Mouse (Mus musculus): ENCODE data around the gene Myl9. TPM values are rescaled to one million over a fixed set of nuclear protein-coding genes. Genes with fewer than 3 reads are reported as not detected.
"Not testable (repeated sequence)": the region's sequence is repeated elsewhere in the genome, so short reads cannot be mapped to it uniquely, and the experiment has no call there.

Myl9 gene
- polyA plus RNA-seq, 1 experiment, result 35.0 TPM

DNA sequence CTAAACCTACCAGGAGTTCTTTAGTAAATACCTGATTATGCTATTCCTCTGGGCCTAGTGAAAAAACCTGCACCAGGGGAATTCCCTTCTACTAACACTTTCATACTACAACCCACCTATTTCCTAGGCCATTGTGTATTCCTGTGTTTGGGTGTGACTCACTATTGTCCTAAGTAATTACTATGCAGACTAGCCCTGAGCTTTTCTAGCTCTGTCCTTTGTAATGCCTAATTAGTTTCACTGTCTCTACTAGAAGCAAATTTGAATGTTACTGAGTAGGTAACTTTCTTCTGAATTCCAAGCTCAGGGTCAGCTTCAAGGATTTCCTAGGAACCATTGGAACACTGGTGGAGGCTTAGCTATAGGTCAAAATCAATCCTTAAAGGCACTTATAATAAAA is 11.1 kb downstream of the Myl9 start:
- not testable (repeated sequence) for H3K27ac ChIP-seq (replicated peaks; ENCODE audit: low read depth, low read length); H3K4me1 ChIP-seq (ENCODE audit: control insufficient read depth, insufficient read depth, insufficient read length, low read length); H3K4me3 ChIP-seq (ENCODE audit: insufficient read depth, low read depth, low read length)

DNA sequence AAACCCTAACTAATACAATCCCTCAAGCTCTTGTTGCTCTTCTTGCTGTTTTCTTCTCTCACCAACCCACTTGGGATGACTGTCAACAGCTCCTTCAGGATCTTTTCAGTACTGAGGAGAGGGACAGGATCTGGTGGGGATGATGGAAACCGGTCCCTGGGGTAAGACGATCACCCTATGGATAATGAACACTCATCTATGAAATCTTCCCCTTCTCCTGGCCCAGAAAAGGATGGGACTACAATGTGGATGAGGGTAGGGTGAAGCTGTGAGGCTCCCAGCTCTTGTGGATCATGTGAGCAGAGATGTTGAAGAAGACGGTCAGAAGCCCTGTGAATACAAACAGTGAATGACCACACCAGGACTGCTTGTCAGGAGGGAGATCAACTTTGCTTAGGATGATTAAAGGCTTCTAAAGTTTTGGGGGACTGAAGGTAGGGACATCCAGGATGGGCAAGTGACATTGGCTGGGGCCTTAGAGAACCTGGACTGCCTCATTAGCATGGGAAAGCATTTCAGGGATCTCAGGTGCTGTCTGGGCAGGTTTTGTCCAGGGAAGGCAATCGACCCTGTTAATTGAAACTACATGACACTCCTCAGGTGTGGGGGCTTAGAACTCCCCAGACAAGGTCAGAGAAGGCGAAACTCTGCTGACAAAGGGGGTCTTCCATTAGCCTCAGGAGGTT is 12.0 kb downstream of the Myl9 start:
- 0 out of 2 replicates have a peak, but pooled peaks cover 2% of the 10 kb centered on the region for H3K4me1 ChIP-seq (ENCODE audit: control insufficient read depth, insufficient read depth, insufficient read length, low read length)
- no peak overlapping the region for H3K27ac ChIP-seq (replicated peaks; ENCODE audit: low read depth, low read length)
- no peak overlapping the region for H3K4me3 ChIP-seq (ENCODE audit: insufficient read depth, low read depth, low read length)

DNA sequence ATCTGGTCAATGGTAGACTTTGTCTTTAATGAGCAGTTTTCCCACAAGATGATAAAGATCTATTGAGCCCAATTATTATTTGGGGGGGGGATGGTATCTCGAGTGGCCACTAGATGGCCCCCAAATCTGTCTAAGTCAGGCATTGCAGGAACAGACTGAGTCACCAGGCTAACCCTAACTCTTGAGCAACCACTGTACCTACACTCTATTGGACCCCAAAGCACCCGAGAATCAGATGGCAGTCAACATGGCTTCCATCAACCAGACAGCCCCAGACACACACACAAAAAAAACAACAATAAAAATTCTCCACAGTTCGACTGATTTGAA is 12.5 kb downstream of the Myl9 start:
- H3K4me1 ChIP-seq (ENCODE audit: control insufficient read depth, insufficient read depth, insufficient read length, low read length), result 0 out of 2 replicates have a peak, but pooled peaks cover 2% of the 10 kb centered on the region
- no peak overlapping the region for H3K27ac ChIP-seq (replicated peaks; ENCODE audit: low read depth, low read length)
- H3K4me3 ChIP-seq (ENCODE audit: insufficient read depth, low read depth, low read length), result no peak overlapping the region

DNA sequence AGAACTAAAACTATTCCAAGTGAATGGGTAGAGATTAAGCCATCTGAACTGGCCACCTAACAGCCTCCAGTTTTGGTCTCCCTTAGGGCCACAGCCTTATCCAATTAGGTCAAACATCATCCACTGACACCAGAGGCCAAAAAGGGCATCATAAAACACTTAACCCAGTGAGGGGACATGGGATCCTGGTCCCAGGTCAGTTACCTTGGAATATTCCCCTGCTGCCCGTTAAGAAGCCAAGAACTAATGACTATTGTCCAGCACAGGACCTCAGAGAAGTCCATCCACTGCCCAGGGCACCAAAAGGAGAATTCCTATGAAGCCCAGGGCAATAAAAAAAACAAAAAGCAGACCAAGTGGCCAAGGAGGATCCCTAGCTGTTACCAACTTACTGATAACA is 13.6 kb downstream of the Myl9 start:
- H3K4me3 ChIP-seq (ENCODE audit: insufficient read depth, low read depth, low read length), result no peak overlapping the region
- H3K27ac ChIP-seq (replicated peaks; ENCODE audit: low read depth, low read length), result no peak overlapping the region
- H3K4me1 ChIP-seq (ENCODE audit: control insufficient read depth, insufficient read depth, insufficient read length, low read length), result 0 out of 2 replicates have a peak, but pooled peaks cover 2% of the 10 kb centered on the region

DNA sequence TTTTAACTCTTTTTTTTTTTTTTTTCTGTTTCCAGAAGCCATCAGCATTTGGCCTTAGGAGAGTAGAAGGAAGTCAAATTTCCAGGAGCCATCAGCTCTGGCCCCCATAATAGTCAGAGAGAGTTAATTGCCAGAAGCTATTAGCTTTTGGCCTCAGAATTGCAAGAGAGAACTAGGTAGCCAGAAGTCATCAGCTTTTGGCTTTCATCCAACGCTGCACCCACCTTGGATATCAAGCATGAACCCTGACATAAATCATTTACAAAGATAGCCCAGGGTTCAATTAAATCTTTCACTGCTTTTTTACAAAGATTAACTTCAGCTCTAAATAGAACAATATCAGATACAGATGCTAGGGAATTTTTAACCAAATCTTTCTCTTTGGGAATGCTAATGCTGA is 23.3 kb downstream of the Myl9 start:
- Histone ChIP-seq H3K4me3 (ENCODE audit: insufficient read depth, low read depth, low read length) (no peak overlapping the region), H3K4me1 (ENCODE audit: control insufficient read depth, insufficient read depth, insufficient read length, low read length) (no peaks in the 10 kb centered on the region), H3K27ac (replicated peaks; ENCODE audit: low read depth, low read length) (no peak overlapping the region)

DNA sequence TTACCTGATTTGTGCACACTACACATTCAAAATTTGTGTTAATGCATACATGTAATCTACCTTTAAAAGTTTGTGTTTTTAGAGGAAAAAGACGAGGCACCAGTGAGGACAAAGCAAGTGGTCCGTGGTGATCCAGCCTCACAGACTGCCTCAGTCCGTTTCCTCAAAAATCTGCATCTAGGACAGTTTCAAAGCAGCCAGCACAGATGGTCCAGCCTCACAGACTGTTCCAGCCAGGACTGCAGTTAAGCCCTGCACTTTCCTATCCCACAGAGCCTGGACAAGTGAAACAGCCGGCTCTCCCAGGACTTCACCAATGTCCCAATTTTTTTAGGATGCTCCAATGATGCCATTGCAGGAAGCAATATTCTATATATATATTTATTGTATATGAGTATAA is 25.8 kb downstream of the Myl9 start:
- Histone ChIP-seq H3K4me1 (ENCODE audit: control insufficient read depth, insufficient read depth, insufficient read length, low read length) (no peaks in the 10 kb centered on the region), H3K27ac (replicated peaks; ENCODE audit: low read depth, low read length) (no peak overlapping the region), H3K4me3 (ENCODE audit: insufficient read depth, low read depth, low read length) (no peak overlapping the region)

DNA sequence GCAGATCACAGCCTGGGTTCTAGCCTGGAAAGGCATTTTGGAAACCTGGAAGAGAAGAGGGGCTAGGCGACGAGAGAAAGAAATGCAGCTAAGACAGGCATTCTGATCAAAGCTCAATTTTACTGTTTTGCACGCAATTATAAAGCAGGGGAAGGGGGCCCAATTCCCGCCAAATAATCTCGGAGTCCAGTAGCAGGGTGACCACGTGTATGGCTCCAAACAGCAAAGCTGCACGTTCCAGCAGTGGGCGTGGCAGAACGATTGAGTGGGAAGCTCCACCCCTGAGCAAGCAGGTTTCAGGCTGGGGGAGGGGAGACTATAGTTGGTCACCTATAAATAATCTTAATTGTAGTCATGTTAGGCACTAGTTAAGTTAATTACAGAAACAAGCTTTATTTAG is 26.9 kb downstream of the Myl9 start:
- H3K4me1 ChIP-seq (ENCODE audit: control insufficient read depth, insufficient read depth, insufficient read length, low read length); H3K27ac ChIP-seq (replicated peaks; ENCODE audit: low read depth, low read length); H3K4me3 ChIP-seq (ENCODE audit: insufficient read depth, low read depth, low read length): not testable (repeated sequence)

DNA sequence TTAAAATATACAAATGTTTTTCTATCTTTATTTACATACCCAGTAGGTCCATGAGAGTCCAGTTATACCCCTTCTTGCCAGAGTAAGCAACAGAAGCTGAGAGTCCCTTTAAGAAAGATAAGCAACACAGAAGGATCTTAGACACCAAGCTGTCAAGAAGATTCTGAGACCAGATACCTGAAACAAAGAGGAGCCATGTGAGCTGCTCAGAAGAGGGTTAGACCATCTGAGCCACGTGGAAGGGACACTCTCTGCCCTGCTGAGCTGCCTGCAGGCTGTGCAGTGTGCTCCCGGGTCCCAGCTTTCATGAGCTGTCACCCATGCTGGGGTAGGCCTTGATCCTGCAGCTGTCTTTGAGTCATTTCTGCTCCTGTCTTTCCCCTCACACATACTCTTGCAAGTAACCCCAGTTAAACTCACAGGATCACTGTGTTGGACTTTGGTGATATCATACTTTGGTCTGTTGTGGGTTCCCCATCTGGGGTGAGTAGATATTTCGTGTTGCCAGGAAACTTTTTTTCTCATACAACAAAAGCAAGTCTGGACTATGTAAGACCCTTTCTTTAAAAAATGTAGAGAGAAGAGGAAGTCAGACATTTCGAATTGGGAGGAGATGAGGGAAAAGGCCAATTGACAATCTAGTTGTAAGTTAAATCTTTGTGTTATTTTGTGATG is 28.6 kb downstream of the Myl9 start:
- Histone ChIP-seq H3K4me1 (ENCODE audit: control insufficient read depth, insufficient read depth, insufficient read length, low read length) (no peaks in the 10 kb centered on the region), H3K27ac (replicated peaks; ENCODE audit: low read depth, low read length) (no peak overlapping the region), H3K4me3 (ENCODE audit: insufficient read depth, low read depth, low read length) (no peak overlapping the region)

DNA sequence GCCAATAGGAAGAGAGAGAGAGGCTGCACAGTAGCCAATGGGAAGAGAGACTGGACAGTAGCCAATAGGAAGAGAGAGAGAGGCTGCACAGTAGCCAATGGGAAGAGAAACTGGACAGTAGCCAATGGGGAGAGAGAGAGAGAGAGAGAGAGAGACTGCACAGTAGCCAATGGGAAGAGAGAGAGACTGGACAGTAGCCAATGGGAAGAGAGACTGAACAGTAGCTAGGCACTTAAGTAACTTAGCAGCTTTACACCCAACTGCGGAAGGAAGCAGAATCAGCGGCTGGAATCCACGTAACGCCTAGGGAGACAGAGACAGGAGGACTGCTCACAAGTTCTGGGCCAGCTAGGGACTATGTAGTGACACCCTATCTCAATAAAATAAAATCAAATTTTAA is 29.4 kb downstream of the Myl9 start:
- Histone ChIP-seq H3K4me3 (ENCODE audit: insufficient read depth, low read depth, low read length) (no peak overlapping the region), H3K27ac (replicated peaks; ENCODE audit: low read depth, low read length) (no peak overlapping the region), H3K4me1 (ENCODE audit: control insufficient read depth, insufficient read depth, insufficient read length, low read length) (no peaks in the 10 kb centered on the region)

DNA sequence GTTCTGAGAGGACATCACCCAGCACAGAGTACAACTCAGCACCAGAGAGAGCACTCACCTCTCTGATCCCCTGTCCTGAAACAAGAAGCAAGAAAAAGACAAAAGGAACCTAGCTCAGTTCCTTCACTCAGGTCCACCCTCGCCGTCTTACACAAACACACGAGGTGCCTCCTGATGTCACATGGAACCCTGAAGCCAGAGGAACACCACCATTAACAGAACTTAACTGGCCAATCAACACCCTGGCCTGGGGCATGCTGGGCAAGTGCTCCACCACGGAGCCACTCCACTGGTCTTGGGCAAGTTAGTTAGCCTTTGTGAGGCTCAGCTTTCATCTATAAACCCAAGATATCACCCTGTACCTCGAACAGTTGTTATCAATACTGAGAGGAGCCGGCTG is 31.7 kb downstream of the Myl9 start:
- Histone ChIP-seq H3K27ac (replicated peaks; ENCODE audit: low read depth, low read length) (no peak overlapping the region), H3K4me1 (ENCODE audit: control insufficient read depth, insufficient read depth, insufficient read length, low read length) (no peaks in the 10 kb centered on the region), H3K4me3 (ENCODE audit: insufficient read depth, low read depth, low read length) (no peak overlapping the region)

DNA sequence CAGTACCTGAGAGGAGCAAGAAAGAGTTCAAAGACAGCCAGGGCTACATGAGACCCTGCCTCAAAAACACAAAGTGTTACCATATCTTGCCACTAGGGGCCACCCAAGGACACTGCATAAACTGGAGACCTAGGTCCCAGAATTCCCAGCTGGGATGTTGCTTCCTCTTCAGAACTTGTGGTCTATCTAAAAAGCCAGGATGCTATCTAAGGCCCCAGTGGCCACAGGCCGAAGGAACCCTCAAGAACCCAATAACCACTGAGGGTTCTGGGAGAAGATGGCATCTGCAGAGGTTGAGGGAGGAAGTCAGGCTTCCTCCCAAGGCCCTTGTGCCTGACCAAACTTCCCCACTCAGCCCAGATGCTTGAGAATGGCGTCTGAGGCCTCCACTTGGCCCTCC is 34.4 kb downstream of the Myl9 start:
- no peak overlapping the region for H3K4me3 ChIP-seq (ENCODE audit: insufficient read depth, low read depth, low read length)
- no peaks in the 10 kb centered on the region for H3K4me1 ChIP-seq (ENCODE audit: control insufficient read depth, insufficient read depth, insufficient read length, low read length)
- H3K27ac ChIP-seq (replicated peaks; ENCODE audit: low read depth, low read length), result no peak overlapping the region

DNA sequence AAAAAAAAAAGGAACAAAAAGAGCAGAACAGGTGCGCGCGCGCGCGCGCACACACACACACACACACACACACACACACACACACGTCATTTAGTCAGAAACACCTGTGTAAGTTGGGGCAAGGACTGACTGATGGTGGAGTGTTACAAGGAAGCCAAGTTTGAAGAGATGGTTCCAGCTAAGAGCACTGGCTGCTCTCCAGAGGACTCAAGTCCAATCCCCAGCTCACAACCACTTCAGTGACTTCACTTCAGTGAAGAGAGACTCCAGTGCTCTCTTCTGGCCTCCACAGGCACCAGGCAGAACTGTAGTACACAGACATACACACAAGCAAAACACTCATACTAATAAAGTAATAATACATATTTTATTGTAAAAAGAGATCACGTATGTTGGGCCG is 35.5 kb downstream of the Myl9 start:
- H3K4me1 ChIP-seq (ENCODE audit: control insufficient read depth, insufficient read depth, insufficient read length, low read length), result no peaks in the 10 kb centered on the region
- no peak overlapping the region for H3K27ac ChIP-seq (replicated peaks; ENCODE audit: low read depth, low read length)
- H3K4me3 ChIP-seq (ENCODE audit: insufficient read depth, low read depth, low read length), result no peak overlapping the region

DNA sequence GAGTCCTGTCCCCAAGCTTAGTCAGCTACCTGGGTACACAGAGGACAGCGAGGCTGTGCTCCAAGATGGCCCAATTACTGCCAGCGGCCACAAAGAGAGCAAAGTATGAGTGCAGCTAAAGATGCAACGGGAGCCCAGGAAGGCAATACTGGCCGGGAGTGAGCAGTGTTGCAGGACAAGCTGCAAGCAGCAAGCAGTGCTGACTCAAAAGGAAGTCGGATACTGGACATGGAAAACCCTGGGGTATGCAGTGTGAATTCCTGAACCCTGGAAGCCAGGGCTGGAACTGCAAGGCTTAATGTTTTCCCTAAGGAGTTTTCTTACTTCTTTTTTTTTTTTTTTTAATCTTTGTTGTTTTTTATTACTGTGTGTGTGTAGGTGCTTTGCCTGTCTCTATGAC is 36.3 kb downstream of the Myl9 start:
- Histone ChIP-seq H3K27ac (replicated peaks; ENCODE audit: low read depth, low read length) (no peak overlapping the region), H3K4me3 (ENCODE audit: insufficient read depth, low read depth, low read length) (no peak overlapping the region), H3K4me1 (ENCODE audit: control insufficient read depth, insufficient read depth, insufficient read length, low read length) (no peaks in the 10 kb centered on the region)

DNA sequence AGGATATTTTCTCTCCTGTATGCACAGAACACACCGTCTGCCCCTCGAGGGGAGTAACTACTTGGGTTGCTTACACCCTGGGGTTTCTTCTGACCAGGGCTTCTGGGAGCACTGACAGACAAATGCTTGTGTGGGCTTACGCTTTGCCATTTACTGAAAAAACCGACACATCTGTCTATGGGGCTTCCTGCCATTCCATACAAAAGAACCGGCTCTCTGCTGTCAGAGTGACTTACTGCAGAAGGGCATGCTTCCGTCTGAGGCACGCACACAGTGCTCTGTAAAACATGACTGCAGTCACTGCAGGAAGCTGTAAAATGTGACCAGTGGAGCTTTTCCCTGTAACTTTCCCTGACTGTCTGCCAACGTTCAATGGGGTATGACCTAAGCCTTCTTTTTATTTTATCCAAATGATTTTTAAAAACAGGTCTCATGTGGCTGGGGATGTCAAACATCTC is 39.2 kb downstream of the Myl9 start:
- Histone ChIP-seq H3K27ac (replicated peaks; ENCODE audit: low read depth, low read length) (no peak overlapping the region), H3K4me1 (ENCODE audit: control insufficient read depth, insufficient read depth, insufficient read length, low read length) (no peaks in the 10 kb centered on the region), H3K4me3 (ENCODE audit: insufficient read depth, low read depth, low read length) (no peak overlapping the region)

DNA sequence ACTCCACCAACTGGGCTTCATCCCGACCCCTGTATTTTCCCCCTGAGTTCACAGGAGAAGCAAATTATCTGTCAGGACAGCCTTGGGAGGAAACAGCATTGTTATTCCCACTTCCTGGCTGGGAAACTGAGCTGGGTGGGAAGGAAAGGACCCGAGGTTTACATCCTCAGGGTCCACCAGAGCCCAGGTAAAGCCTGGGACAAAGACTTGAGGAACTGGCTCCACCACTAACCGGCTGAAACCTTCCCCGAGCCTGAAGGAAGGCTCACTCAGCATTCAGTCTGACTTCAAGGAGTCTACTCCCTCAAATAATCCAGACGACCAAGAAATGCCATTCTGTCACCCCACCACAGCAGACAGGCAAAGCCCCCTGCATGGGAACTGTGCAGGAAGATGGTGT is 39.7 kb downstream of the Myl9 start:
- no peak overlapping the region for H3K4me3 ChIP-seq (ENCODE audit: insufficient read depth, low read depth, low read length)
- no peaks in the 10 kb centered on the region for H3K4me1 ChIP-seq (ENCODE audit: control insufficient read depth, insufficient read depth, insufficient read length, low read length)
- no peak overlapping the region for H3K27ac ChIP-seq (replicated peaks; ENCODE audit: low read depth, low read length)

DNA sequence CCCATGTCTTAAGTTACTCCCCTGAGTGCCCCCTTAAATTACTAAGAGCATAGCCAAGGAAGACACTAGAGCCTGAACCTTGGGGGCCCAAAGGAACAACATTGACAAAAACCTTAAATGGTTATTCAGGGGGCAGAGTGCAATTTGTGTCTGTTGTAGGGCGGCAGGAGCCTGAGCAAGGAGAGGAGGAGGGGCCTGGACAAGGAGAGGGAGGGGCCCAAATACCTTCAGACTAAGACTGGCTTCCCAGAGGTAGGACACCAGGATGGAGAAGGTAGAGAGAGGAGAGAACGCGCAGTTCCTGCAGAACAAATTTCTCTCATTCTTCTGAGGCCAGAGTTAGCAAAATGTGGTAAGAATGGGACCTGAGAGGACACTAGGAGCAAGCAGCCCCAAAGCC is 40.2 kb downstream of the Myl9 start:
- no peak overlapping the region for H3K27ac ChIP-seq (replicated peaks; ENCODE audit: low read depth, low read length)

More for the DNA sequence above, 40.2 kb downstream of the Myl9 start:
- Histone ChIP-seq H3K4me3 (ENCODE audit: insufficient read depth, low read depth, low read length) (no peak overlapping the region), H3K4me1 (ENCODE audit: control insufficient read depth, insufficient read depth, insufficient read length, low read length) (no peaks in the 10 kb centered on the region)

Measured in brown adipose tissue, adult 24 weeks (tissue).